In genomic region chr2:35799073-35799472, GRCm38 (mm10) we compare ENCODE assay signal across 29 mouse cellular contexts.
"Had no signal": no experiment of that assay in that cellular context is flagged by ENCODE, and none has a peak within 500 bp of the region (broad histone marks: within the 10 kb centered on the region; RNA-seq: fewer than 3 reads in every experiment).

No protein-coding gene starts in this region.

- H3K9me3 ChIP-seq: heart, embryonic 10.5 days; heart, embryonic 12.5 days; intestine, embryonic 15.5 days; kidney, embryonic 15.5 days; limb, embryonic 12.5 days; liver, embryonic 13.5 days; liver, embryonic 15.5 days had no signal

- H3K27ac ChIP-seq: gastrocnemius, adult 2 months; heart, embryonic 10.5 days; hindbrain, embryonic 10.5 days; hindbrain, embryonic 12.5 days; hindbrain, embryonic 14.5 days; intestine, embryonic 15.5 days; kidney, embryonic 15.5 days; layer of hippocampus, adult 2 months; left cerebral cortex, adult 2 months; limb, embryonic 10.5 days; limb, embryonic 12.5 days; liver, embryonic 13.5 days; liver, embryonic 15.5 days had no signal

- H3K4me1 ChIP-seq: hindbrain, embryonic 10.5 days; hindbrain, embryonic 12.5 days; intestine, embryonic 15.5 days; liver, embryonic 13.5 days; liver, embryonic 15.5 days had no signal

- H3K4me2 ChIP-seq: heart, embryonic 12.5 days; hindbrain, embryonic 12.5 days; hindbrain, embryonic 14.5 days; intestine, embryonic 15.5 days; kidney, embryonic 15.5 days; limb, embryonic 12.5 days; liver, embryonic 11.5 days; liver, embryonic 13.5 days; liver, embryonic 15.5 days had no signal

- H3K4me3 ChIP-seq: gastrocnemius, adult 2 months; heart, embryonic 10.5 days; heart, embryonic 12.5 days; hindbrain, embryonic 10.5 days; hindbrain, embryonic 12.5 days; intestine, embryonic 15.5 days; kidney, embryonic 15.5 days; layer of hippocampus, adult 2 months; left cerebral cortex, adult 2 months; limb, embryonic 10.5 days; limb, embryonic 12.5 days; liver, embryonic 13.5 days; liver, embryonic 15.5 days had no signal

- H3K36me3 ChIP-seq: heart, embryonic 10.5 days; heart, embryonic 12.5 days; hindbrain, embryonic 10.5 days; hindbrain, embryonic 12.5 days; intestine, embryonic 15.5 days; kidney, embryonic 15.5 days; limb, embryonic 10.5 days; limb, embryonic 12.5 days; liver, embryonic 13.5 days; liver, embryonic 15.5 days had no signal

- H3K27me3 ChIP-seq: heart, embryonic 12.5 days; hindbrain, embryonic 12.5 days; intestine, embryonic 15.5 days; kidney, embryonic 15.5 days; limb, embryonic 12.5 days; liver, embryonic 13.5 days; liver, embryonic 15.5 days had no signal

- DNase-seq: gastrocnemius, adult 2 months; gastrocnemius, postnatal 10 days; gastrocnemius, postnatal 25 days; heart, adult 18-20 months; heart, postnatal 10 days; heart, postnatal 4 days; kidney, adult 2 months; kidney, adult 9 months; kidney, postnatal 10 days; kidney, postnatal 25 days; kidney, postnatal 4 days; liver; liver, embryonic 13.5 days had no signal

- H3K9ac ChIP-seq: heart, embryonic 12.5 days; hindbrain, embryonic 12.5 days; hindbrain, embryonic 14.5 days; intestine, embryonic 15.5 days; kidney, embryonic 15.5 days; limb, embryonic 12.5 days; liver, embryonic 13.5 days; liver, embryonic 15.5 days had no signal

- ATAC-seq: hindbrain, embryonic 16.5 days; inflammation-experienced regulatory T-cells, adult 6 months; intestine, embryonic 15.5 days; intestine, postnatal 0 days had no signal
